Mouse (Mus musculus) forelimb bud, embryonic 11.5 days (tissue): Measurements from ENCODE around the gene Dbndd2.

ENCODE experiments used
- DNase-seq: peaks from one replicate; pipeline ENCODE4 v3.0.0-alpha.2; 2012; ENCODE audit warnings: low read depth, low spot score

Gene Dbndd2

GRCm38 (mm10) chr2:164453887-164454500 is 31.9 kb upstream of the Dbndd2 start:
- DNase-seq = no peak

GRCm38 (mm10) chr2:164454846-164455245 is 31.1 kb upstream of the Dbndd2 start:
- no peak for DNase-seq

GRCm38 (mm10) chr2:164455421-164456190 is 30.3 kb upstream of the Dbndd2 start:
- no peak for DNase-seq

- no peak for DNase-seq
These were observed 29.5 kb upstream of the Dbndd2 start for GRCm38 (mm10) chr2:164456413-164456812.

GRCm38 (mm10) chr2:164456864-164457300 is 29.0 kb upstream of the Dbndd2 start, which contains the start of gene Sys1:
Gene Sys1, plus strand, starts transcription at chr2:164456964.
- no peak for DNase-seq

- DNase-seq = no peak
These were observed 28.0 kb upstream of the Dbndd2 start for GRCm38 (mm10) chr2:164457942-164458341.

GRCm38 (mm10) chr2:164458535-164458934 is 27.4 kb upstream of the Dbndd2 start:
- no peak for DNase-seq

- DNase-seq = peak; percentile 98
These were observed 25.0 kb upstream of the Dbndd2 start, which contains the start of gene Gm20458 for GRCm38 (mm10) chr2:164460745-164461551. Gene Gm20458, plus strand, starts transcription at chr2:164460967.

- DNase-seq = no peak
These were observed 20.7 kb upstream of the Dbndd2 start for GRCm38 (mm10) chr2:164465161-164465560.

- no peak for DNase-seq
These were observed 19.1 kb upstream of the Dbndd2 start for GRCm38 (mm10) chr2:164466787-164467186.

- peak; percentile 58 for DNase-seq
These were observed 15.7 kb upstream of the Dbndd2 start for GRCm38 (mm10) chr2:164470254-164470653.

- DNase-seq = no peak
These were observed 12.3 kb upstream of the Dbndd2 start, which contains the start of gene Trp53tg5 for GRCm38 (mm10) chr2:164473624-164474023. Gene Trp53tg5, minus strand, starts transcription at chr2:164473724.

- no peak for DNase-seq
These were observed 580 bp downstream of the Dbndd2 start for GRCm38 (mm10) chr2:164486258-164487114.

- DNase-seq = no peak
These were observed 1.2 kb downstream of the Dbndd2 start for GRCm38 (mm10) chr2:164487115-164487527.

GRCm38 (mm10) chr2:164487812-164488211 is 1.9 kb downstream of the Dbndd2 start:
- no peak for DNase-seq

- DNase-seq = no peak
These were observed 8.2 kb downstream of the Dbndd2 start for GRCm38 (mm10) chr2:164494126-164494525.

- no peak for DNase-seq
These were observed 10.4 kb downstream of the Dbndd2 start for GRCm38 (mm10) chr2:164496331-164496730.

GRCm38 (mm10) chr2:164496847-164497690 is 11.2 kb downstream of the Dbndd2 start, which contains the start of gene Pigt:
Gene Pigt, plus strand, starts transcription at chr2:164497520.
- DNase-seq = peak; percentile 73

- no peak for DNase-seq
These were observed 11.9 kb downstream of the Dbndd2 start for GRCm38 (mm10) chr2:164497691-164498268.

- no peak for DNase-seq
These were observed 13.4 kb downstream of the Dbndd2 start for GRCm38 (mm10) chr2:164499317-164499716.
